Mouse (Mus musculus) hindbrain, embryonic 13.5 days (tissue): Measurements from ENCODE around the gene Tmprss12. TPM values are rescaled to one million over a fixed set of nuclear protein-coding genes. Genes with fewer than 3 reads are reported as not detected.
"Not testable (repeated sequence)": the region's sequence is repeated elsewhere in the genome, so short reads cannot be mapped to it uniquely, and the experiment has no call there.

Experiments used
- ATAC-seq: fragments of 200-750 bp; cut with Nextera tagmentation; 2 replicates; pipeline ENCODE4 v1.8.0; 2017; ENCODE audit warnings: moderate TSS enrichment; ENCODE audit not compliant: low FRiP score
- H3K27ac ChIP-seq: fragments of 300-500 bp; sonication (generic); 2 replicates; pipeline ENCODE4 v1.5.1; 2015; ENCODE audit warnings: inconsistent platforms, mild to moderate bottlenecking, moderate library complexity
- H3K27me3 ChIP-seq: fragments of 300-500 bp; sonication (generic); 2 replicates; pipeline ENCODE4 v1.6.1; 2015; ENCODE audit warnings: mild to moderate bottlenecking, inconsistent platforms
- H3K36me3 ChIP-seq: fragments of 300-500 bp; sonication (generic); 2 replicates; pipeline ENCODE4 v1.6.1; 2015; ENCODE audit warnings: mild to moderate bottlenecking, inconsistent platforms
- H3K4me1 ChIP-seq: fragments of 300-500 bp; sonication (generic); replicated peaks from 2 replicates; pipeline ENCODE4 v1.6.1; 2015; ENCODE audit warnings: inconsistent platforms
- H3K4me2 ChIP-seq: fragments of 300-500 bp; sonication (generic); 2 replicates; pipeline ENCODE4 v1.6.1; 2015; ENCODE audit warnings: inconsistent platforms, mild to moderate bottlenecking, moderate library complexity
- H3K4me3 ChIP-seq: fragments of 300-500 bp; sonication (generic); 2 replicates; pipeline ENCODE4 v1.5.1; 2015; ENCODE audit warnings: mild to moderate bottlenecking, inconsistent platforms
- H3K9ac ChIP-seq: fragments of 300-500 bp; sonication (generic); 2 replicates; pipeline ENCODE4 v1.6.1; 2015; ENCODE audit warnings: mild to moderate bottlenecking, inconsistent platforms
- H3K9me3 ChIP-seq: fragments of 300-500 bp; sonication (generic); 2 replicates; pipeline ENCODE4 v1.6.1; 2016; ENCODE audit warnings: inconsistent platforms
- WGBS: fragments of 180-500 bp; shearing (Covaris S2); methylation state at CpG from one replicate; pipeline ENCODE4 v1.1.7; 2015; 5-methylcytosine and 5-hydroxymethylcytosine counted together
- polyA plus RNA-seq: library from polyadenylated mRNA; unstranded; fragments of >200 nt; fragmentation: Nextera tagmentation; extraction: Ambion mirVana; gene quantifications from 2 replicates; pipeline ENCODE4 v1.2.1, GENCODE M21; 2015

The Tmprss12 gene
- polyA plus RNA-seq, 1 experiment from 2014 or later: not detected

GRCm38 (mm10) chr15:100258646-100259425, 21.8 kb upstream of the Tmprss12 start:
- 96% methylated on average over 7 of the region's 7 CpGs for WGBS
- H3K9me3 ChIP-seq: no peaks in the 10 kb centered on the region
- H3K4me3 ChIP-seq: no peak overlapping the region
- H3K4me1 ChIP-seq: no peaks in the 10 kb centered on the region
- no peaks in the 10 kb centered on the region for H3K27me3 ChIP-seq
- no peak overlapping the region for H3K4me2 ChIP-seq
- H3K36me3 ChIP-seq: peaks cover 59% of the 10 kb centered on the region
- H3K27ac ChIP-seq: no peak overlapping the region
- no peak for ATAC-seq
- H3K9ac ChIP-seq: no peak overlapping the region

- not testable (repeated sequence) for H3K4me1 ChIP-seq, H3K9ac ChIP-seq, H3K27ac ChIP-seq, ATAC-seq, H3K9me3 ChIP-seq, H3K27me3 ChIP-seq, H3K4me2 ChIP-seq, H3K4me3 ChIP-seq
- H3K36me3 ChIP-seq: peaks cover 44% of the 10 kb centered on the region
- 92% methylated on average over 7 of the region's 7 CpGs for WGBS
Measured at GRCm38 (mm10) chr15:100260351-100260750, 20.3 kb upstream of the Tmprss12 start.

GRCm38 (mm10) chr15:100263246-100263905, 17.3 kb upstream of the Tmprss12 start:
- H3K36me3 ChIP-seq: peaks cover 17% of the 10 kb centered on the region
- WGBS: 22% methylated on average over 4 of the region's 4 CpGs
- H3K4me2 ChIP-seq: no peak overlapping the region
- no peaks in the 10 kb centered on the region for H3K27me3 ChIP-seq
- H3K4me3 ChIP-seq: no peak overlapping the region
- no peak overlapping the region for H3K27ac ChIP-seq
- no peaks in the 10 kb centered on the region for H3K9me3 ChIP-seq
- no peak overlapping the region for H3K9ac ChIP-seq
- no peak for ATAC-seq
- H3K4me1 ChIP-seq: no peaks in the 10 kb centered on the region

- ATAC-seq: no peak
- H3K4me3 ChIP-seq: no peak overlapping the region
- 90% methylated on average over 4 of the region's 5 CpGs for WGBS
- no peaks in the 10 kb centered on the region for H3K4me1 ChIP-seq
- no peak overlapping the region for H3K9ac ChIP-seq
- H3K9me3 ChIP-seq: no peaks in the 10 kb centered on the region
- H3K27ac ChIP-seq: no peak overlapping the region
- H3K4me2 ChIP-seq: no peak overlapping the region
- H3K27me3 ChIP-seq: 0 out of 2 replicates have a peak, but pooled peaks cover 9% of the 10 kb centered on the region
- peaks cover 6% of the 10 kb centered on the region for H3K36me3 ChIP-seq
Measured at GRCm38 (mm10) chr15:100265586-100266325, 14.9 kb upstream of the Tmprss12 start.

GRCm38 (mm10) chr15:100268916-100269315, 11.7 kb upstream of the Tmprss12 start:
- no peak overlapping the region for H3K4me3 ChIP-seq
- no peaks in the 10 kb centered on the region for H3K4me1 ChIP-seq
- 0 out of 2 replicates have a peak, but pooled peaks cover 9% of the 10 kb centered on the region for H3K27me3 ChIP-seq
- H3K36me3 ChIP-seq: no peaks in the 10 kb centered on the region
- no peak overlapping the region for H3K4me2 ChIP-seq
- H3K9ac ChIP-seq: no peak overlapping the region
- 0 out of 2 replicates have a peak, but pooled peaks cover 3% of the 10 kb centered on the region for H3K9me3 ChIP-seq
- ATAC-seq: no peak
- WGBS: 71% methylated on average over 2 of the region's 2 CpGs
- H3K27ac ChIP-seq: no peak overlapping the region

- Histone ChIP-seq H3K36me3 (no peaks in the 10 kb centered on the region), H3K9me3 (0 out of 2 replicates have a peak, but pooled peaks cover 3% of the 10 kb centered on the region), H3K9ac (no peak overlapping the region), H3K4me2 (no peak overlapping the region), H3K27ac (no peak overlapping the region), H3K4me1 (no peaks in the 10 kb centered on the region), H3K4me3 (no peak overlapping the region), H3K27me3 (0 out of 2 replicates have a peak, but pooled peaks cover 9% of the 10 kb centered on the region)
- no peak for ATAC-seq
- WGBS: 17% methylated on average over 9 of the region's 9 CpGs
Measured at GRCm38 (mm10) chr15:100269776-100270175, 10.9 kb upstream of the Tmprss12 start.

GRCm38 (mm10) chr15:100270609-100271008, 10.0 kb upstream of the Tmprss12 start:
- not testable (repeated sequence) for H3K27me3 ChIP-seq, H3K4me3 ChIP-seq, H3K27ac ChIP-seq, ATAC-seq, H3K9ac ChIP-seq, H3K9me3 ChIP-seq, H3K4me1 ChIP-seq, H3K36me3 ChIP-seq, H3K4me2 ChIP-seq
- WGBS: 23% methylated on average over 7 of the region's 7 CpGs

GRCm38 (mm10) chr15:100271411-100271810, 9.2 kb upstream of the Tmprss12 start:
- Histone ChIP-seq H3K36me3 (no peaks in the 10 kb centered on the region), H3K4me2 (no peak overlapping the region), H3K4me3 (no peak overlapping the region), H3K9ac (no peak overlapping the region), H3K9me3 (0 out of 2 replicates have a peak, but pooled peaks cover 3% of the 10 kb centered on the region), H3K4me1 (no peaks in the 10 kb centered on the region), H3K27me3 (0 out of 2 replicates have a peak, but pooled peaks cover 9% of the 10 kb centered on the region), H3K27ac (no peak overlapping the region)
- WGBS: 64% methylated on average over 14 of the region's 14 CpGs
- ATAC-seq: no peak

GRCm38 (mm10) chr15:100273791-100274308, 6.8 kb upstream of the Tmprss12 start:
- H3K36me3 ChIP-seq, H3K9me3 ChIP-seq, H3K4me3 ChIP-seq, H3K9ac ChIP-seq, H3K27ac ChIP-seq, ATAC-seq, H3K27me3 ChIP-seq, H3K4me1 ChIP-seq, H3K4me2 ChIP-seq: not testable (repeated sequence)
- 97% methylated on average over 4 of the region's 4 CpGs for WGBS

GRCm38 (mm10) chr15:100274790-100275559, 5.7 kb upstream of the Tmprss12 start:
- 87% methylated on average over 7 of the region's 7 CpGs for WGBS
- no peak for ATAC-seq
- H3K4me3 ChIP-seq: no peak overlapping the region
- H3K4me2 ChIP-seq: no peak overlapping the region
- no peaks in the 10 kb centered on the region for H3K4me1 ChIP-seq
- H3K9ac ChIP-seq: no peak overlapping the region
- no peaks in the 10 kb centered on the region for H3K36me3 ChIP-seq
- H3K27ac ChIP-seq: no peak overlapping the region
- H3K27me3 ChIP-seq: 0 out of 2 replicates have a peak, but pooled peaks cover 3% of the 10 kb centered on the region
- H3K9me3 ChIP-seq: 0 out of 2 replicates have a peak, but pooled peaks cover 3% of the 10 kb centered on the region

- H3K36me3 ChIP-seq: no peaks in the 10 kb centered on the region
- no peak overlapping the region for H3K27ac ChIP-seq
- 0 out of 2 replicates have a peak, but pooled peaks cover 3% of the 10 kb centered on the region for H3K9me3 ChIP-seq
- no peak overlapping the region for H3K4me2 ChIP-seq
- no peak overlapping the region for H3K4me3 ChIP-seq
- H3K27me3 ChIP-seq: no peaks in the 10 kb centered on the region
- WGBS: 95% methylated on average over 4 of the region's 4 CpGs
- no peak overlapping the region for H3K9ac ChIP-seq
- ATAC-seq: no peak
- no peaks in the 10 kb centered on the region for H3K4me1 ChIP-seq
Measured at GRCm38 (mm10) chr15:100276403-100276802, 4.2 kb upstream of the Tmprss12 start.
